Mouse (Mus musculus) heart, adult 8-10 months (tissue): ENCODE data around the gene Bpgm. TPM values are rescaled to one million over a fixed set of nuclear protein-coding genes. Genes with fewer than 3 reads are reported as not detected.

ENCODE experiments used
- DNase-seq: peaks from one replicate; pipeline ENCODE4 v3.0.0; 2022; ENCODE audit warnings: low spot score
- total RNA-seq, 4 experiments: library from RNA; stranded (reverse); gene quantifications; 2 replicates each; pipeline ENCODE4 v1.2.4; 2022

Bpgm gene
- total RNA-seq: 10 to 100 TPM; 27.1 to 53.5 (median 32.2) TPM

GRCm38 (mm10) chr6:34475974-34476794, at the start of gene Bpgm:
TSS of gene Bpgm (plus strand) at chr6:34476207.
- peak; percentile 100 for DNase-seq

GRCm38 (mm10) chr6:34439006-34439405, 37.0 kb upstream of the Bpgm start:
- DNase-seq: no peak

GRCm38 (mm10) chr6:34441556-34442257, 34.3 kb upstream of the Bpgm start:
- DNase-seq: no peak

- peak; percentile 35 for DNase-seq
Observed at GRCm38 (mm10) chr6:34443791-34444190, 32.2 kb upstream of the Bpgm start.

- DNase-seq: peak; percentile 72
Observed at GRCm38 (mm10) chr6:34447961-34448360, 28.0 kb upstream of the Bpgm start.

GRCm38 (mm10) chr6:34448696-34449095, 27.3 kb upstream of the Bpgm start:
- no peak for DNase-seq

GRCm38 (mm10) chr6:34452963-34453770, 22.8 kb upstream of the Bpgm start:
- DNase-seq: no peak

GRCm38 (mm10) chr6:34459456-34459855, 16.6 kb upstream of the Bpgm start:
- DNase-seq: no peak

- no peak for DNase-seq
Observed at GRCm38 (mm10) chr6:34460651-34461050, 15.4 kb upstream of the Bpgm start.

GRCm38 (mm10) chr6:34463582-34463981, 12.4 kb upstream of the Bpgm start:
- DNase-seq: no peak

- DNase-seq: no peak
Observed at GRCm38 (mm10) chr6:34471434-34472110, 4.4 kb upstream of the Bpgm start.

- no peak for DNase-seq
Observed at GRCm38 (mm10) chr6:34473346-34473745, 2.7 kb upstream of the Bpgm start.

- no peak for DNase-seq
Observed at GRCm38 (mm10) chr6:34474031-34474430, 2.0 kb upstream of the Bpgm start.

GRCm38 (mm10) chr6:34475391-34475790, 616 bp upstream of the Bpgm start:
- no peak for DNase-seq

GRCm38 (mm10) chr6:34478036-34478435, 2.0 kb downstream of the Bpgm start:
- DNase-seq: no peak

- DNase-seq: no peak
Observed at GRCm38 (mm10) chr6:34478677-34479360, 2.8 kb downstream of the Bpgm start.

GRCm38 (mm10) chr6:34479531-34479930, 3.5 kb downstream of the Bpgm start:
- DNase-seq: no peak

- DNase-seq: no peak
Observed at GRCm38 (mm10) chr6:34480749-34481148, 4.7 kb downstream of the Bpgm start.

GRCm38 (mm10) chr6:34481349-34481748, 5.3 kb downstream of the Bpgm start:
- DNase-seq: no peak

- peak; percentile 42 for DNase-seq
Observed at GRCm38 (mm10) chr6:34482842-34483241, 6.8 kb downstream of the Bpgm start.

GRCm38 (mm10) chr6:34483390-34483789, 7.4 kb downstream of the Bpgm start:
- no peak for DNase-seq
